Mouse (Mus musculus): ENCODE results near the gene Muc20. TPM values are rescaled to one million over a fixed set of nuclear protein-coding genes. Genes with fewer than 3 reads are reported as not detected.

Gene Muc20
- total RNA-seq, 2 experiments from 2014 or later: not detected

Other genes starting within 250 kb of the Muc20 start
- 10 to 100 TPM; 37.3 to 43.2 TPM for gene Tfrc, start 188.5 kb downstream of the Muc20 start, total RNA-seq (2021)
- gene Tnk2, start 153.6 kb downstream of the Muc20 start, total RNA-seq (2021): 100 to 1,000 TPM; 227 to 233 TPM
- not detected for gene Muc4, start 61.5 kb downstream of the Muc20 start, total RNA-seq (2021)
- gene Smbd1, start 13.0 kb upstream of the Muc20 start, total RNA-seq (2021): not detected
- gene Fyttd1, start 80.1 kb upstream of the Muc20 start, total RNA-seq (2021): 100 to 1,000 TPM; 108 to 113 TPM
- 10 to 100 TPM; 56.7 to 57.1 TPM for gene Rubcn, start 80.3 kb upstream of the Muc20 start, total RNA-seq (2021)
- 10 to 100 TPM; 37.3 to 39.6 TPM for gene Lrch3, start 116.7 kb upstream of the Muc20 start, total RNA-seq (2021)

Data from layer of hippocampus, adult 18-20 months (tissue).